Mouse (Mus musculus): ENCODE measurements around the gene Sh2d5. TPM values are rescaled to one million over a fixed set of nuclear protein-coding genes. Genes with fewer than 3 reads are reported as not detected.

Sh2d5 gene
- total RNA-seq (2022), result under 1 TPM in 1 of 4 experiments, not detected in 3; 0.50 TPM

DNA sequence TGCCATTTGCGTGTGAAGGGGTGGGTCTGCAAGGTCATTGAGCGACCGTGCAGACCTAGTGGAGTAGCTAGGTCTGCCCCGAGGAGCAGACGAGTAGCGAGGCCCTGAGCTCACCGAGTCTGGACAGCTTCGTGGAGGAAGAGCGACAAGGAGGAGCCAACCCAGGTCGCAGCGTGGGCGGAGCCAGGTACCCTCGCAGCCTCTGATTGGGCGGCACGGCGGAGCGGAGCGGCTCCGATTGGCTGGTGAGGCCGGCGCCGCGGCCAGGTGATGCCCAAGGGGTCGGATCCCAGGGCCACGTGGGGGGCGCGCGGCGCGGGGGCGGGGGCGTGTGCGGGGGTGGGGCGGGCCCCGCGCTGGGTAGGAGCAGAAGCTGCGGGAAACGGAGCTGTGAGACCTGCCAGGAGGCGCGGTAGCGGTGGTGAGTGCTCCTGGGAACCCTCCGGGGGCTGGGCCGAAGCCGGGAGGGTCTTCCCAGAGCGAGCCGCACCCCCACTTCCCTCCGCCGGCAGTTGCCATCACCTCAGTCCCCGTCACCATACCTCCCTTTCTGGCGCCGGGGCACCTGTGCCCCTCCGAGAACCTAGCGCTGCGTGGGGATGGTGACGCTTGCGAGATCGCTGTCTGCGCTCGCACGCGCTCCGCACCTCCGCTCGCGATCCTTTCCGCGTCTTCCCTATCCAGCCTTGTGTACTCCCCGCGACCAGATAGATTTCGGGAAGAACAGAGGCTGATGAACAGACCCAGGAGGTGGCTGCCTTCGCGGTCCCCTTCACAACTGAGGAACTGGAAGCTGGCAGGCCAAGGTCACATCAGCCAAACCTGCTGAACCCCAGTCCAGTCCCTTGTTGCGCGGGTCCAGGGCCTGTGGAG lies at the start of gene Sh2d5, which contains the start of gene Kif17:
Sh2d5 (plus strand) TSS at position 316 of the 873 bp plus-strand sequence.
Kif17 (plus strand) TSS at position 348 of the 873 bp plus-strand sequence.
- DNase-seq (ENCODE audit: low spot score), result peak; percentile 16

DNA sequence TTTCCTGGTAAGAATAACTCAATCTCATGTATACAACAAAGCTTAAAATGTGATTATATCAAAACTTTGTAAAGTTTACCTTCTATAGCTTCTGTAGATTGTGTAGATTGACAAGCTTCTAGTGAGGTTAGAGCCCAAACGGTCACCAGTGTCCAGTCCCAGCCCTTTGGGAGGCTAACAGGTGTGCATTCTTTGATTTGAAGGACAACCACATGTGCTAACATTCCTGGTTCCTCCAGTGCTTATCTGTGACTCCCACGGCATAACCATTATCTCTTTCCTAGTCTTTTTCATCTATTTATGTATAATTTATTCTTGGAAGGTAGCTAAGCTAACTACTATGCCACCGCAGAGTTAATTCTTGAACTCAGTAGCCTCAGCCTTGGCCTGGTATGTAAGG lies 49.4 kb upstream of the Sh2d5 start:
- no peak for DNase-seq (ENCODE audit: low spot score)

DNA sequence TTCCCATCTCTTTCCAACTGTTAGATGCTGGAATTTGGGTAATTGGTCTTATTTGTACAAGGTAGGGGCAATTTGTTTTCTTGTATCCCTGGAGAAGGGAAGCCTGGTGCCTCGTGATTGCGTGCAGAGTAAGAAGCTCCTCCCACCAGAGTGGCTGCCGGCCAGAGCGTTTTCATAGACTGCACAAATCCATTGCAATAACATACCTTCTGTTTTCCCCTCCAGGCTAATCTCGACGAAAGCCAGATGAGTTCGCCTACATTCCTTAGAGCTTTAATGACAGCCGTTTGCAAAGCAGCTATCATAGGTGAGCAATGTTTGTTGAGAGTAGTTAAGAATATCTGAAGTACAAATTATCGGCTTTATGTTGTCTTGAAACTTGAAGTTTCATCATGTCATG lies 48.5 kb upstream of the Sh2d5 start:
- DNase-seq (ENCODE audit: low spot score), result no peak

DNA sequence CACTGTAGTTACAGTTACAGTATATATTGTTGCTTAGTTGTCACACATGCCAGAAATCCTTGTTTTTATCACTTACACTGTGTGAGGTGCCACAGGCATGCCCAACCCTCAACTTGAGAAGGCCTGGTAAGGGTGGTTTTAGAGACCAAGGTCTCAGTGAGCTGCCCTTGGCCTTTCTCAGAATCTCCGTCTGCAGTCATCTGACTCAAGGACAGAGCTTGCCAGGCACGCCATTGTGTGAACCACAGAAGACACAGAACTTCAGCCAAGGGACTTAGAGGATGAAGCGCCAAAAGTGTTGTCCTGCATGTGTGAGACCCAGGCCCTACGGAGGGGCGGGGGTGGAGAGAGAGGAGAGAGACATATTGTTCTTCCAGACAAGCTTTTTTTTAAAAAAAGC lies 40.1 kb upstream of the Sh2d5 start:
- DNase-seq (ENCODE audit: low spot score), result no peak

DNA sequence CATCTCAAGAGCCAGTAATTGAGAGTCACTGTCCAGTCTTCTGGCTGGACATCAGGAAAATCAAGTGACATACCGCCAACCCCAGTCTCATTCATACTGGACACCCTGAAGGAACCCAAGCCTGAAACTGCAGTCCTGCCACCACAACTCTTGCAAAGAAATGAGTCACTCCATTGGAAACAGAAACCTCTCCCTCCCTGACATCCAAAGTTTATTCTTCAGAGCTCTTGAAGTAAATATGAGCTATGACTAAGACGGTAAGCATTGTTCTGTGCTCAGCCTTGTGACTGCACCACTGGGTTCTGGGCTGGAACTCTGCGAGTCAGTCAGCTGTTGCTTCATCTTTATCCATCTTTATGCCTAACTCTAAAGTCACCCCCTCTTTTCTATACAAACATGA lies 36.3 kb upstream of the Sh2d5 start:
- no peak for DNase-seq (ENCODE audit: low spot score)

DNA sequence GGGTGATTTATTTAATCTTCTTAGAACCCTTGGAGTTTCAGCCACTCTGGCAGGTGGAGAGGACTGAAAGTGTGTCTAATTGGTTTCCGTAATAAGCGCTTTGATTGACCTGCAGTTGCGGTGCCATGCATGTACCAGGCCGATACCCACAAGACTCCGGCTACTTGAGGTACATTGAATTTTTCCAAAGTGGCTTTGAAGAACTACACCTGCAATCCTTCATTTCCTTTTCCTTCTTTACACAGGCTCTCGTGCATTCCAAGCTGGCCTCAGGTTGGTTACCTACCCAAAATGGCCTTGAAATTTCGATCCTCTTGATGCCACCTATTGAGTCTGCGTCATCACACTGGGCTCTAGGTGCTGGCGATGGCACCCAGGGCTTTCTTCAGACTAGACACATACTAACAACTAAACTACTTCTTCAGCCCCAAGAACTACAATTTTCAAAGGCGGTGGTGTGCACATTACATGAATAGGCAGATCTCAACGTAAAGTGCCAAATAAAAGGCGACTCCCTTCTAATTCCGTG lies 34.5 kb upstream of the Sh2d5 start:
- DNase-seq (ENCODE audit: low spot score), result no peak

DNA sequence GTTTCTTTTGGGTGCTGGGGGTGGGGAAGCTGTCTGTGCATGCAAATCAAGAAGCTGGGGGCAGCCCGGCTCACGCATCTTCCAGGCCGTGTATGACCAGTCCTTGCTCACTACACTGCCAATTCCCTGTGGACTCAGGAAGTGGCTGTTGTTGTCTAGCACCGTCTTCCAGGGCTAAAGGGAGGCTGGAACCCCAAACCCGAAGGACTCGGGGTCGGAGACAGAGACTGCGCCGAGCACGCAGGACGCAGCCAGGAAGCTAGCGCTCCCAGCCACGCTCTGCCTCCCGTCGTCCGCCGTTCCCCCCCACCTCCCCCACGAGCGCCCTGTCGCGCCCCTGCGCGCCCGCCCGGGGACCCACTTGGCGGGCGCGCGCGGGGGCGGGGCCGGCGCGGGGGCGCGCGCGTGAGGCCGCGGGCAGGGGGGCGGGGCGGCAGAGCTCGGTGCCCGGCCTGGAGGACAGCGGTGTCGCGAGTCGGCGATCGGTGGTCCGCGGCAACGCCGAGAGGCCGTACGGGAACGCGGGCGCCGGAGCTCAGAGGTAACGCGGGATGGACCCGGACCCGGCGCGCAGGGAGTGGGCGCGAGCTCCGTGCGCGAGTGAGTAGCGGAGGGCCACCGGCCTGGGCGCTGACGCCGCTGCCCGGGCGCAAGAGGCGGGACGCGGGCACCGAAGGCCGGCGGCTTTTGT lies 33.9 kb upstream of the Sh2d5 start, which contains the start of gene Hp1bp3:
Hp1bp3 (plus strand) TSS at position 97 of the 691 bp plus-strand sequence.
- DNase-seq (ENCODE audit: low spot score), result peak; percentile 57

DNA sequence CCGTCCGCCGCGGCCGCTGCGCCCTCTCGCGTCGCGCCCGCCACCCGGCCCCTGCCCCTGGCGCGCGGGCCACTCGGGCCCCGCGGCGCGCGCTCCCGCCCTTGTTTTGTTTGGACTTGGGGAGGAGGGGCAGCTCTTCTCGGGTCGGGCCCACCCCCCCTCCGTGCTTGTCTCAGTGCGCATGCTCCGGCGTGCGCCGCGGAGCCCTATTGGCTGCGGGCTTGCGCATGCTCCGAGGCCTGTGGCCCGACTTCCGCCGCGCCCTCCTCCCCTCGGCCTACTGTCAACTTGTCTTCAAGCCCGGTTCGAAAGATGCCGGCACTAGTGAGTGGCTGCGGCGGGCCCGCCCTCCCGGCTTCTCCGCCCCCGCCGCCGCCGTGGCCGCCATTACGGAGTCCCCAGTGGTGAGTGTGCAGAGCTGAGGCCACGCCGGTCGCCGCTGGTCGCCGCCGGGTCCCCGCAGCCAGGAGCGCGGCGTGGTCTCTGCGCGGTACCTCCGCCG lies 33.3 kb upstream of the Sh2d5 start:
- DNase-seq (ENCODE audit: low spot score), result peak; percentile 97

DNA sequence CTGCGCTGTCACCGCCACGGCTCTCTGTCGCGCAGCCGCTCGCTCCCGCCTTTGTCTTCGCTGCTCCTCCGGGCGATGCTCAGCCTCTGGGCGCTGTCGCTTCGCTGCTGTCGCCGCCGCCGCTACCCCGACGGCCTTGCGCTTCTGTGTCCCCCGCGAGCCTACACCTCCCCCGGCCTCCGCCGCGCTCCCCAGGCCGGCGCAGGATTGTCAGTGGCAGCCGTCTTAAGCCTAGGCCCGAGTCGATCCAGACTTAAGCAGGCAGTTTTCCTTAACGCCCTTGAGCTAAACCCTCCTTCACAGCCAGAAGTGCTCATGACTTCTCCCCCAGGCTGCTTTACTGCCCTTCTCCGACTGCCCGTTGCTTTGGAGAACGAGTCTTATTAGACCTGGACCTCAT lies 32.8 kb upstream of the Sh2d5 start:
- no peak for DNase-seq (ENCODE audit: low spot score)

DNA sequence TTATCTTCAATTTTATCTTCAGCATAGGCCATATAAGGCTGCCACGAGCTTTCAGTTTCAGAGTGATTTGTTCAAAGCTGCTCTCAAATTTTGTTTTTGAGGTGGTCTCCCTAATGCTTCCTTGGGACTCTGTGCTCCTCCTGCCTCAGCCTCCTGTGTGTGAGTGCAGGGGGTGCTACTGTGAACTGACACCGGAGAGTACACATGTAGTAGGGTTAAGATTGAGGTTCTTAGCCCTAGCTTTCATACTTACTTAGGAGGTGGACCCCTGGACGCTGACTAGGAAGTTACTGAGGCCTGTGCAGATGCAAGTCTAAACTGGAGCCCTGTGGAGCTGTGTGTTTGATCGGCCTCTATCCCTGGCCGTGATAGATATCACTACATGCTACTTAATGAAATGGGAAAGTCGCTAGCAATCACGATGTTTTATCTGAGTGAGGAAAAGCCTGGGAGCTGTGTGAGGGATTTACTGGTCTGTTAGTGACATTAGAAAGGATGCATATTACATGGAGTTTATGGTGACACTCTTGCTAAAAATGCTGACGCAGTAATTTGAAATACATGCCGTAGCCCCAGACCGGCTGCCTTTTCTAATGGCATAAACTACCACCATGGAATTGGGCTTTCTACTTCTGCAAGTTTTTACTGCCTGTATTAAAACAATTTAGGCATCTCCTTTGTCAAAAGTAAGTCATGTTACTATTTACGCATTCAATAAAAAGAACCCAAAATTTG lies 32.1 kb upstream of the Sh2d5 start:
- DNase-seq (ENCODE audit: low spot score), result no peak

DNA sequence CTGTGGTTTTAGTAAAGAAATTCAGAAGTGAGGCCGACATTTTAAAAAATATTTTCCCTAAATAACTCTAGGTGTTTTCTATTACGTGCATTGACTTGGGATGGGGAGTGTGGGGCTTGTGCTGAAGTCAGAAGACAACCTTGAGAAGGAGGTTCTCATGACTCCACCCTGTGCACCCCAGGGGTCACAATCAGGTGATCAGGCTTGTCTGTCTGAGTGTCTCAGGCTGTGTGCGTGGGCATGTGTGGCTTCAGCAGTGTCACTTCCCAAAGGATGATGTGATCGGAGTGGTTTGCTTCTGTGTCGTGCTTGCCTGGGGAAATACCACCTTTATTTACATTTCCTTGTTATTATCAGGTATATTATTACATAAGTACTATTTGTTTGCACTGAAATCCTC lies 30.9 kb upstream of the Sh2d5 start:
- no peak for DNase-seq (ENCODE audit: low spot score)

DNA sequence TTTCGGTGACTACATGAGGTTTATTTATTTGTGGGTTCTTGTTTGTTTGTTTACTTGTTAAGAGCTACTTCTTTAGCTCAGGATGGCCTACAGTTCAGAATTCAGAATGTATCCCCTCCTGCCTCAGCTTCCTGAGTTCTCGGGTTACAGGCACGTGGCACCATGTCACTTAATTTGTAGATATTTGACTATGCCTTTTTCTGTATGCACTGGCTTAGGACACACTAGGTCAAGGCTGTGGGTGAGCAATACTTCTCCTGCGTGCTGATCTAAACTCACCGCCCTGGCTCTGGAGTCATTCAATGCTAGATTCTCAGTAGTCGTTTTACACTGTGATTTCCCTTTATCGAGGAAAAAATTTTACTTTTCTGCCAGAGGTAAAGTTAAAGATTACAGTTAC lies 29.4 kb upstream of the Sh2d5 start:
- no peak for DNase-seq (ENCODE audit: low spot score)

DNA sequence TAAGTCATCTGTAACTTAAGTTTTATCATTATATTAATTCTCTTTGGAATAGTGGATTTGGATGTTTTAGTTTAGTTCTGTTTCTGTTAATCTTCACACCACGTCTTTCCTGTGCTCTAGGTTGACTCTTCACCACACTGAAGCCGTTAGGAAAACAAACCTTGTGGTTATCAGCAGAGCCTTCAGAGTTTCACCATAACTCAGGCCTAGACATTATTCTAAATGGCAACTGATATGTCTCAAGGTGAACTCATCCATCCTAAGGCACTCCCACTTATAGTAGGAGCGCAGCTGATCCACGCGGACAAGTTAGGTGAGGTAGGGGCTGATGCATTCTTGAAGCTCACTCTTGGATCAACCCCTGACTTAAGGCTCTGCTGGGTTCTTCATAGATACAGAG lies 28.8 kb upstream of the Sh2d5 start:
- no peak for DNase-seq (ENCODE audit: low spot score)

DNA sequence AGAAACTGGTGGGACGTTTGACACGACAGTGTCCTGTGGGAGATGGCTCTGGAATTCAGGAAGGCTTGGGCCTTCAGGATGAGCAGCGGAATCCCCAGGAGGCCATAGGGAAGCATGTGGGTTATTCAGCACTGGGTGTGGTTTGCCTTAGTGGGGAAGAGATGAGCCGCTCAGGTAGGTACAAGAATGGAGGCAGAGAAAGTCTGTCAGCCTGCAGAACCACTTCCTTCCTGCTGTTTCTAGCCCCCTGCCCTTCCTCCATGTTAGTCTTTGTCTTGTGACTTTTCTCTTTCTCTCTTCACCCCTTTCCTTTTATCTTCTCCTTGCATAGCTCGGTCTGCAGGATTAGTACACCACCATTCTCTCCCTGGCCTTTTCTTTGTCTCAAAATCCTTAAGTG lies 27.8 kb upstream of the Sh2d5 start:
- no peak for DNase-seq (ENCODE audit: low spot score)

DNA sequence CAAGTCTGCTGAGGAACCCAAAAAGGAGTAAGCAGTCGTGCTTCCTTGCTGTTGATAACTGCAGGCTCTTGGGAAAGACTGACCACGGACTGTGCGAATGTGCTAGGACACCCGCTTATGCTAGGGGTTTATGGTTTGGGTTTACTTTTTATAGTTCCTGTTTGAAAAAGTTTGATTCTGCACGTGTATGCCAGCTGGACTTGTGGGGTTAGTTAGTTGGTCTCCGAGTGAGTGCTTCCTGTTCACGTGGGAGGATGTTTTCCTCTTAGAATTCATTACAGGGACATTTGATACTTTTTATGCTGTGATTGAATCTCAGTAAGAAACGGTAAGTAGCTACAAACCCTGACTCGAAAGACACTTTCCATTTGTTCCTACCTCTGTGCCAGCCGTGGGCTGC lies 26.6 kb upstream of the Sh2d5 start:
- DNase-seq (ENCODE audit: low spot score), result no peak

DNA sequence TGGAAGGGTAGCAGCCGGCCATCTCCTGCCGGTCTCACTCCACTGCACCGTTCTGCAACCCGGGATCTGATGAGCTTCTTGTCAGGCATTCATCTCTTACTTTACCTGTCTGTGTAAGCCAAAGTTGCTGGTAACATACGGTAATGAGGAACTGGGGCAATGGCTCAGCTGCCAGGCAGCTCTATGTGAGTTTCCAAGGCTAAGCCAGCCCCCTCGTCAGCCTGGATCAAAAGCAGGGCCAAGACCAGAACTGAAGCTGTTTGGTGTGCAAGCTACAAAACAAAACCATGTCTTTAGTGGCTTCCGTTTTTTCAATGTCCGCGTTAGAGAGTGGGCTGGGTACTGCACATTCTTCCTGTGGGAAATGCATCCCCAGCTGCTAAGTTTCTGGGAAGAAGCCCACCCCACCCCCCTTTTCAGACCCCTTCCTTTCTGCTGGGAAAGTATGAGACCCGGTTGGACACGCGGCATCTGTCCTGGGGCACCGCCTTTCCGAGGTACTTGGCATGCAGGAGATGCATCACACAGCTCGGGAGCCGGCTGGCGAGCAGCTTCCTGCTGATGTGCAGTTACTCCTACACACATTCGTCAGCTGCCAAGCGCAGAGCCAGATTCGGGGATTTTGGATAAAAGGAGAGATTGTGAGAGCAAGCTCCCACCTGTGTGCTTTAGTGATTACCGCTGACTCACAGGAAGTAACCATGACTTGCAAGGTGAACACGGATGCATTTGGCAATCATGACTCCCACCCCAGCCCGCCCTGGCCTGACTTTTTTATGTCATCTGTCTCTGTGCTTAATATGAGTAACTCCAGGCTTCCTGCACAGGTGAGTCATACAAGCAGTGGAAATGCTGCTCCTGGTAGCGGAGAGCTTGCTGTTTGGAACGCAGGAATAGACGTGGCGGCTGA lies 3.2 kb upstream of the Sh2d5 start:
- DNase-seq (ENCODE audit: low spot score), result no peak

DNA sequence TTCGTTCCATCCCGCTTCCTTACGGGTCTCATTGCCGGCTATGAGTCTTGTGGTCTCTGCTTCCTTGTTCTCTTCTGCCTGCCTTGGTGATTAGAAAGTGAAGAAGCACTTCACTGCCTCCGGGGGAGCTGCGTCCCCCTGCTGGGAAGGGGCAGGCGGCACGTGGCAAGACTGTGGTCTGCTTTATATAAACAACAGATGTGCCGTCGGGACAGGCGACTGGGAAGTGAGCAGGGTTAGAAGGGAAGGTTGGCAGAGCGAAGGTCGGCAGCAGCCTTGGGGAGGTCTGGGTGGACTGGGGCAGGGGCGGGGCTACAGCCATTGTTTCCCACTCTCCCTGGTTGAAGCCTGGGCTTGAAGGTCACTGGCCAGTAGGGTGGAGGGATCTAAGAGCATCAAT lies 1.6 kb downstream of the Sh2d5 start:
- DNase-seq (ENCODE audit: low spot score), result no peak

DNA sequence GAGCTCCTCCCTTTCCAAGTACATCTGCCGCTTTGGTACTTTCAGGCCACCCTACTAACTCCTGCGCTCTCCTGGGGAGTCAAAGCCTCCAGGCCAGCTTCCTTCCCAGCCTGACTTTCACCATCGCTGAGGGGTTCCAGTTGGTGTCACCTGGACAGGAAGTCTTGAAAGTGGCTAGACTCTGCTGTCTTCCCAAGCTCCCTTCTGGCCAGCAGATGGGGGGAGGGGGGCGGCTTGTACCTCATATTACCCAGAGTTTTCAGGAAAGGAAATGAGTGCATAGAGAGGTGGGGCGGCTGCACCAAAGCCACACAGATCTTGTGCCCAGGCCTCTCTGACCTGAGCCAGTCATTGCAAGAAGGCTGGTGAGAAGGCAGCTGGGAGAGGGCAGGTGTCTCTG lies 2.0 kb downstream of the Sh2d5 start:
- DNase-seq (ENCODE audit: low spot score), result no peak

DNA sequence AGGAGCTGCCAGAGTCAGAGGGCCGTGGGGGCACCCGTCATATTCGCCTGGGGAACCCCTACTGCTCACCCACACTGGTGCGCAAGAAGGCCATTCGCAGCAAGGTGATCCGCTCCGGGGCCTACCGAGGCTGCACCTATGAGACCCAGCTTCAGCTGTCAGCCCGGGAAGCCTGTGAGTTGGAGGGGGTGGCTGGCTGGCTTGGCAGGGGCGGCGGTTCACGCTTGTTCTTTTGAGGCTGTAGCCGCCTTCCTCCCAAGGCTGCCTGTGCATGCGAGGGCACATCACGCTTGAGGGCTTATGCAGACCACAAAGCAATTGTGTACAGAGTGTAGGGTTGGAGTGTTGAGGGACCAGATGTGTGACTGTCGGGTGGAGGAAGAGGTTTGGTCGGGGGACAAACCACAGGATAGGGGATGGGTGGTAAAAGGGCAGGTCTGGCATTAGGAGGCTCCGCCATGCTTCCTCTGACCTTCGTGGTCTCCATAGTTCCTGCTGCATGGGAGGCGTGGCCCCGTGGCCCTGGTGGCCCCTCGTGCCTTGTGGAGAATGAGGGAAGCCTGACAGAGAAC lies 7.0 kb downstream of the Sh2d5 start:
- DNase-seq (ENCODE audit: low spot score), result no peak

DNA sequence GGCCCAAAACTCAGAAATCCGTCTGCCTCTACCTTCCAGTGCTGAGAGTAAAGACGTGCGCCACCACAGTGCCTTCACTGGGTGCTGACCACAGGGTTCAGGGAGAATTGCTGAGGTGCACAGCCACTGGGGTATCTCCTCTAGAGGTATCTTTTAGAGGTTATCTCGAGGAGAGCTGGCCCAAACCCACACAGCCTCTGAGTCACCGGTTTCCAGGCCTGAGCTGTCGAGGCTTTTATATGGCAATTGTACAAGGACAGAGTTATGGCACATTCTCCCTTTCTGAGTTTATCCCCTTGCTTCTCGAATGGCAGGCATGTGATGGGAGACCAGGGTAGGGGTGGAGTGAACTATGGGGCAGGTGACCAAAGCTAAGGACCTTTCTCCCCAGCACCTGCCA lies 8.5 kb downstream of the Sh2d5 start:
- DNase-seq (ENCODE audit: low spot score), result no peak

Data from heart, adult 8-10 months (tissue).